Mouse (Mus musculus): ENCODE data around the gene Fam216a.
"Not testable (repeated sequence)": the region's sequence is repeated elsewhere in the genome, so short reads cannot be mapped to it uniquely, and the experiment has no call there.

Gene Fam216a

GRCm38 (mm10) chr5:122372192-122372769 is at the start of gene Fam216a:
Gene Fam216a (minus strand): TSS chr5:122372364.
- DNase-seq (ENCODE audit: inconsistent age in 2 of 2, low spot score in 1 of 2): peak; percentile 99 to 100

DNA sequence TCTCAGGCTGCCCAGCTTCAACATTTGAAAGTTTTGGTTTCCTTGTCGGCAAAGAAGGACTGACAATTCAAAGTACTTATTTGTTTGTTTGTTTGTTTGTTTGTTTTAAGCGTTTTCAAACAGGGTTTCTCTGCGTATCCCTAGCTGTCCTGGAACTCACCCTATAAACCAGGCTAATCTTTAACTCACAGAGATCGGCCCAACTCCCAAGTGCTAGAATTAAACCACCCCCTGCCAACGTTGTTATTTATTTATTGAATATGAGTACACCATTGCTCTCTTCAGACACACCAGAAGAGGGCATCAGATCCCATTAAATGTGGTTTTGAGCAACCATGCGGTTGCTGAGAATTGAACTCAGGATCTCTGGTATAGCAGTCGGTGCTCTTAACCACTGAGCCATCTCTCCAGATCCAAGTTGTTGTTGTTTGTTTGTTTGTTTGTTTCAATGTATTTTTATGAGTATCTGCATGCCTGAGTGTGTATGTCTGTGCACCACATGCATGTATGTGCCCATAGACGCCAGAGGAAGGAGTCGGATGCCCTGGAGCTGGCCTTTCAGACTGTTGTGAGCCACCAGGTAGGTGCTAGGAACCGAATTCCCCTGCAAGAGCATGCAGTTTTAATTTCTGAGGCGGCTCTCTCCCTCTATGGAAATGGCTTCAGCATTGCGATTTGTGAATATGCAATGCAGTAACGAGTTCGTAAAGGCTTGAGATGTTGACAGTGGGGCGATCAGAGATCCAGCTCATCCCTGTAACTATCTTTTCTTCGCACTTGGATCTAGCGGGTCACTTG is 49.3 kb upstream of the Fam216a start, which contains the start of gene Anapc7:
Gene Anapc7 (plus strand): TSS at position 423 of the 798 bp plus-strand sequence.
- no peak for DNase-seq (ENCODE audit: inconsistent age in 2 of 2, low spot score in 1 of 2)

GRCm38 (mm10) chr5:122420676-122421075 is 48.5 kb upstream of the Fam216a start:
- not testable (repeated sequence) for DNase-seq (ENCODE audit: inconsistent age in 2 of 2, low spot score in 1 of 2)

- no peak for DNase-seq (ENCODE audit: inconsistent age in 2 of 2, low spot score in 1 of 2)
These were observed 43.3 kb upstream of the Fam216a start for GRCm38 (mm10) chr5:122415465-122415864.

DNA sequence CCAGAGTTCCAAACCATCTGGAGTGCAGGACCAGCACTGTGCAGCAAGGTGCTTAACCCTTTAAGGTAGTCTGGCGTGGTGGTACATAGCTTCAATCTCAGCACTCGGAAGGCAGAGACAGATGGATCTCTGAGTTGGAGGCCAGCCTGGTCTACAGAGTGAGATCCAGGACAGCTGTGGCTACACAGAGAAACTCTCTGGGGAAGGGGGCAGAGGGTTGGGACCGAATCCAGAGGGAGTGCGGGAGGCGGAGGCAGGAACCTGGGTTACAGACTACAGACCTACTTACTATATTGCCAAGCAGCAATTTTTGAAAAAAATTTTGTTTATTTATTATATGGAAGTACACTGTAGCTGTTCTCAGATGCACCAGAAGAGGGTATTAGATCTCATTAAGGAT is 42.2 kb upstream of the Fam216a start:
- DNase-seq (ENCODE audit: inconsistent age in 2 of 2, low spot score in 1 of 2): no peak

DNA sequence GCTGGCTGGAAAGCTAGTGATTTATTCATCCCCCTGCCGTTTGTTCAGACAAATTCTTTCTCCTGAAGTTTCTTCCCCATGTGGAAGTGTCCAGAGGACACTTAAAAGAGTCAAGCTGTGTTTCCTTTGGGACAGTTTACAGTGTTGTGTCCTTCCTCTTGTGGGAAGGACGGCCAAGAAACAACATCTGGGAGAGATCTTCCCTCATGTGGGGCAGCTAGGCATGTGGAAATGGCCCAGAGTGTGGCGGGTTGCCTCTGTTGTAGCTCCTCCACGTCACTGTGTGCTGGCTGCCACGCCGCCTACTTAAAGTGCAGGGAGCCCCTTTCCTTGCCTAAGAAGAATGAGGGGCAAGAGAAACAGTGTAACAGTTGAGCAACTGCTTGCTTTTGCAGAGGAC is 40.7 kb upstream of the Fam216a start:
- DNase-seq (ENCODE audit: inconsistent age in 2 of 2, low spot score in 1 of 2): no peak

GRCm38 (mm10) chr5:122411892-122412291 is 39.7 kb upstream of the Fam216a start:
- peak in 1 of 2 experiments; percentile 35 for DNase-seq (ENCODE audit: inconsistent age in 2 of 2, low spot score in 1 of 2)

DNA sequence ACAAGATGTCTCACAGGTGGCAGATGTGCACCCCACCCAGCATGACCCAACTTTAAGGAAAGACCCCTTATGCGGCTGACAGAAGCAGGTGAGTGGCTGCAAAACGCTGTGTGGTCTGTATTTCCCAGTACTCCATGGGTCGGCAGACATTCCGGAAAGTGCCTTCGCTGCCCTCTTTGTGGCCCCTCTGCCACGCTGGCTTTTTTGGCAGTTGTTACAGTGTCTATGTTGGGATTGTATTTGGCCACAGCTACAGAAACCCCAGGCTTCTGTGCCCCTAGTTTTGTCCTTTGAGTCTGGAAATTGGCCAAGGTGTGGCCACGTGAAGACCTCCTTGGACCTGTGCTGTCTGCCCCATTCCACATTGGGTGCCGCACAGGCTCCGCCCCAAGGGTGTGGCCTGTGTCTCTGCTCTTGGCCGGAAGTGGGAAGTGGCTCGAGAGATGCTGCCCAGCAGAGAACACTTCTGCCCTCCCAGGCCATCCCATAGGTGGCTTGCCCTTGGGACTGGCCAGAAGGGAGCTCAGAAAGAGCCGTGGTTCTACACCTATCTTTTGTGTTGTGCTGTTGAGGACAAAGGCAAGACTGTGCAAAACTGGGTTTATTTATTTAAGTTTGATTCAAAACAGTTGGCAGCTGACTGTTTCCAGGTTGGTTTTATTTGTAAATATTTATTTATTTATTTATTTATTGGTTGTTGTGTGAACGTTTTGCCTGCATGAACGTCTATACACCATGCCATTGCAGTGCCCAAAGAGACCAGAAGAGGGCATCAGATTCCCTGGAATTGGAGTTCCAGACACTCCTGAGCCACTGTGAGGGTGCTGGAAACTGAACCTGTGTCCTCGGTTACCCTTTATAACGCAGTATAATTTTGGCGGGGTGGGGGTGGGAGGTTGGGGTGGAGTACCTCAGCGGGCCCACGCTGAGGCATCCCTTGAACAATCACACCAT is 37.8 kb upstream of the Fam216a start:
- DNase-seq (ENCODE audit: inconsistent age in 2 of 2, low spot score in 1 of 2): no peak

GRCm38 (mm10) chr5:122405537-122405936 is 33.4 kb upstream of the Fam216a start:
- no peak for DNase-seq (ENCODE audit: inconsistent age in 2 of 2, low spot score in 1 of 2)

DNA sequence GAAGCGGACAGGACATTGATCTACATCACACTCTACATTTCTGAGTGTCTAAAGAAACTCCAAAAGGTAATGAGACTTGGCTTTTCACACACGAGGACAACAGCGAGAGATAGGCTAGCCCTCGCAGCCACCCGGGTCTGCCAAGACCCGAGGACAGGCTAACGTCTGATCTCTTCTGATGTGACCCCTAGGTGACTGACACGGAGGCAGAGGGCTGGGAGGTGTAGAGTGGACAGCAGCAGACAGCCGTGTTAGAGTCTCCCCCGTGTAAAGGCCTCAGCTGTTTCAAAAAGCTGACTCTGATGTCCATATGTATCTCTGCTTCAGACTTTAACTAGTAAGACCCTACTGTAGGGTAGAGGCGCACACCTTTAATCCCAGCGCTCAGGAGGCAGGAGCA is 31.2 kb upstream of the Fam216a start:
- DNase-seq (ENCODE audit: inconsistent age in 2 of 2, low spot score in 1 of 2): no peak

DNA sequence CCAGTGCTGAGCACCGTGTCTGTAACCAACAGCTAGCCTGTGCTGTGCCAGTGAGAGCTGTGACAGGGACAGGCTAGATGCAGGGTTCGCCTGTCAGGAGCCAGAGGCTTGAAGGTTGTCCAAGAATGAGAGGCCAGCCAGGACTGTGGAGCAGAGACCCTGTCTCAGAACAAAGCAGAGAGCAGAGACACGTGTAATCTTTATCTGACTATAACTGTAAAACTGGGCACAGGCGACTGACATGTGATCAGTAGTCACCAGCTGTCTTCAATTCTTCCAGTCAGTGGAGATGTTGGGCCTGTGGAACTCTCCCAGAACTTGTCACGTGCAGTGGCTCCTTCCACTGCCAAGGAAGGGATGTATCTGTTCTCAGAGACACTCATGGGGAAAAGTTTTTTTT is 30.6 kb upstream of the Fam216a start:
- DNase-seq (ENCODE audit: inconsistent age in 2 of 2, low spot score in 1 of 2): no peak

DNA sequence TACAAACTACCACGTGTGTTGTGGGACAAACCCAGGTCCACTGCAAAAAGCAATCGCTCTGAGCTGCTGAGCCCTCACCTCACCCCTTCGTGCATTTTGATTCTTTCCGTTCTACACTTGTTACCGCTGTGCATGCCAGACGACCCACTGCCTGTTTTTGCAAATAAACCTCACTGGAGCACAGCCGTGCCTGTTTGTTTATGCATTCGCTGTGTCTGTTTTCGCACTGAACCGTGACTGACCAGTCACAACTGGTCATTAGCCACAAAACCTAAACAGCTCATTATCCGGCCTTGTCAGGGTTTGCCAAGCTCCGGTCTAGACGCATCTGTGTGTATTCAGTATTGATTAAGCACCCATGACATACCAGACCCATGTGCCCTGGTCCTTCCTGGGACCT is 30.0 kb upstream of the Fam216a start:
- DNase-seq (ENCODE audit: inconsistent age in 2 of 2, low spot score in 1 of 2): peak in 1 of 2 experiments; percentile 36

- DNase-seq (ENCODE audit: inconsistent age in 2 of 2, low spot score in 1 of 2): peak; percentile 82 to 93
These were observed 29.1 kb upstream of the Fam216a start for GRCm38 (mm10) chr5:122401303-122401640.

DNA sequence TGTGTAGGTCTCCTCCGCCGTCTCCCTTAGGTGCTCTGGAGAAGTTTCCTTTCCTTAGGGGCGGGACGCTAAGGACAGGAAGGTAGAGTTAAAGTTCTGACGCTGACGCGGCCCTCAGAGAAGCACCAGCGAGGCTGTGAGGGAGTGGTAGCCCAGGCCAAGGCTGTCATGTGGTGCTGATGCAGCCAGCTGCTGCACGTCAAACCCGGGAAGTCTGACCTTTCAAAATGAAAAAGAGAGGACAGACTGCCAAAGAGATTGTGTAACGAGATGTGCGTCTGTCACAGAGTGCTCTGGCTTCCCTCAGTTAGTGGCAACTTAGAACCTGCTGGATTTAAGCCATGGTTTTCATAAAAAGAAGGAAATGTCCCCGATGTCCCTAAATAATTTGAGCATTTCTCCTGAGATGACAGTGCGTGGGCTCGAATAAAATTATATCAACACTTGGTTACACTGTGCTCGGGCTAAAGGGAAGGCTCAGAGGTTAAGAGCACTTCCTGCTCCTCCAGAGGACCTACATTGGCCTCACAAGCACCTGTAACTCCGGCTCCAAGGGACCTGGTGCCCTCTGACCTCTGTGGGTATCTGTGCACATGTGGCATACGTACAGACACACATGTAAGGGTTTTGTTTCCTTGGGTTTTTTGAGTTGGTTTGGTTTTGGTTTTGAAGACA is 28.6 kb upstream of the Fam216a start:
- DNase-seq (ENCODE audit: inconsistent age in 2 of 2, low spot score in 1 of 2): peak; percentile 93 to 95

- peak in 1 of 2 experiments; percentile 49 for DNase-seq (ENCODE audit: inconsistent age in 2 of 2, low spot score in 1 of 2)
These were observed 27.7 kb upstream of the Fam216a start for GRCm38 (mm10) chr5:122399871-122400270.

DNA sequence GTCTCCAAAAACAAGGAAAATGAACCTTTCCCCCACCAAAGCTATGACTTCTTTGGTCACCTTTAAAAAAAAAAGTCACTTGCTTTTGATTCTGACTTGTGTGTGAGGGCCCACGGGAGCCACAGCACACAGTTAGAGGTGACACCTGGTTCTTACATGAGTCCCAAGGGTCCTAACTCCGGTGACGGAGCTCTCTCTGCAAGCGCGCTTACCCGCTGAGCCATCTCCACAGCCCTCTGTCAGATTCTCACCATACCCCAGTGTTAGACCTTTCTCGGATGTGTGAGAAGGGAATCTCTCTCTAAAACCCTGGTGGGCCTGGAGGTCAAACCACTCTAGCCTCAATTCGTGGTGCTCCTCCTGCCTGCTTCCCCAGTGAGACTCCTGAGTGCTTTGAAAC is 25.3 kb upstream of the Fam216a start:
- no peak for DNase-seq (ENCODE audit: inconsistent age in 2 of 2, low spot score in 1 of 2)

- peak; percentile 61 to 63 for DNase-seq (ENCODE audit: inconsistent age in 2 of 2, low spot score in 1 of 2)
These were observed 24.6 kb upstream of the Fam216a start for GRCm38 (mm10) chr5:122396791-122397190.

DNA sequence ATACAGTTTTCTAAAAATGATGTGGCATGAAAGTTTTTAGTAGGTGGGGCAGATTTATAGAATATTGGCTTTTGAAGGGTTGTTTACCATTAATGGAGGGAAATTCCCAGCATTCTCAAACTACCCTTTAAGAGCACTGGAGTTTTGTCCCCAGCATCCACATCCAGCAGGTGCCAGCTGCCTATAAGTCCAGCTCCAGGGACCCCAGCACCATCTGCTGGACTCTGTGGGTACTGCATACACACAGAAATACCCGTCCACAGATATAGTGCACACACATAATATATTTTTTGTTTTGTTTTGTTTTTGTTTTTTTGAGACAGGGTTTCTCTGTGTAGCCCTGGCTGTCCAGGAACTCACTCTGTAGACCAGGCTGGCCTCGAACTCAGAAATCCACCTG is 21.7 kb upstream of the Fam216a start:
- DNase-seq (ENCODE audit: inconsistent age in 2 of 2, low spot score in 1 of 2): peak; percentile 76 to 93

DNA sequence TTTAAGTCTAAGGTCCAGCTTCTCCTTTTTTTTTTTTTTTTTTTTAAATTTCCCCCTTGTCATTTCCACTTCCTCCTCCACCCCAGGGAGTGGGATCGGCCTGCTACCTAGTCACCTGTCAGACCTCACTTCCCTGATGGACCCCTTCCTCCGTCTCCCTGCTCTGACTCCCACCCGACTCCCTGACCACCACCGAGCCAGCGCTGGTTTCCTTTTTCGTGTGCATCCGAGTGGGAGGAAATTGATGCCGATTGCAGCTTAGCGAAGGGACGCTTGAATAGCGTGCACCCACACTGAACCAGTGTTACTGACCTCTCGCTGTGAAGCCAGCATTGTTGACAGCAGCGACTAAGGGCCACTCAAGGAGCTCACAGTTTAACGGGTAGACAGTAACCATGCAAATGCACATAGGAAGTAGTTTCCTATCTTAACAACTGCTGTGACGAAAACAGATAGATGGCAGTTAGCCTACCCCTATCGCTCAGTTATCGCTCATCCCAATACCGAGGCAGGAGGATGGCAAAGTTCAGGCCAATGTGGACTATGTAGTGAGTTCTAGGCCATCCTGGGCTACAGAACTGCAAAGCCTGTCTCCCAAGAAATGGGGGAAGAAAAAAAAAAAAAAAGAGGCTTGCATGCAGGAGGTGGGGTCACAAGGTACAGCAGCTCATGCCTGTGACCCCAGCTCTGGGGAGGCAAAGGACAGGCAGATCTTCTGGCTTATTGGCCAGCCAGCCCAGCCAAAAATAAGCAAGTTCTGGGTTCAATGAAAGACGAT is 20.3 kb upstream of the Fam216a start:
- peak; percentile 39 to 79 for DNase-seq (ENCODE audit: inconsistent age in 2 of 2, low spot score in 1 of 2)

DNA sequence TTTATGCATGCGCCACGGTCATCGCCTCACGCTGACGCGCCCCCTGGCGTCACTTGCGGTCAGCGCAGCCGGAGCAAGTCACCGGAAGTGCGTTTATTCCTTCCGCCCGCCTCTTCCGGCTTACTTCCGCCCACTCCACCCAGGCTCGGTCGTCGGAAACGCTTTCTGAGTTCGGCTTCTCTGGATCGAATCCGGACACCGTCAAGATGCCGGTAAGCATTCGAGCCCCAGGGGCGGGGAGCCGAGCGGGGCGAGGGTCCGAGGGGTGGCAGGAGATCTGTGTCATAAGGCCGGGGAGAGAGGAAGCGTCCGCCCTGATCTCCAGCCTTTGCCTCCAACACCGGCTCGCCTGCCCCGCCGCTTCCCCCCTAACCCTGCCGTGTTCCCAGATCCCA is 19.6 kb upstream of the Fam216a start, which contains the start of gene Arpc3:
Gene Arpc3 (plus strand): TSS at position 93 of the 395 bp plus-strand sequence.
- peak; percentile 92 to 96 for DNase-seq (ENCODE audit: inconsistent age in 2 of 2, low spot score in 1 of 2)
